Mouse (Mus musculus) bone marrow, adult 2 months (tissue): Measurements from ENCODE around the gene Slc16a3.

ENCODE experiments used
- CTCF ChIP-seq: fragments of 200-500 bp; IDR thresholded peaks from 2 replicates; pipeline ENCODE4 v1.5.1; 2011; ENCODE audit warnings: low read length, control low read depth; ENCODE audit not compliant: control insufficient read depth, insufficient read depth
- POLR2A ChIP-seq: fragments of 200-500 bp; IDR thresholded peaks from 2 replicates; pipeline ENCODE4 v1.6.1; 2011; ENCODE audit warnings: low read depth, mild to moderate bottlenecking, control low read depth, low read length, borderline replicate concordance; ENCODE audit not compliant: control insufficient read depth

- TF ChIP-seq CTCF: no peak
- no peak for TF ChIP-seq POLR2A
Observed at GRCm38 (mm10) chr11:120951731-120952730, 3.8 kb downstream of the Slc16a3 start.
